Mouse (Mus musculus) liver, embryonic 15.5 days (tissue): ENCODE measurements at regions not wholly inside any gene's neighbourhood (a gene's known extent, or its start where the extent isn't known, plus 50 kb on each side); places are given as distances from the start of the nearest gene placed in this dataset.

Source experiments
- ATAC-seq: fragments of 200-750 bp; cut with Nextera tagmentation; 2 replicates; pipeline ENCODE4 v1.8.0; 2017; ENCODE audit warnings: moderate number of reproducible peaks, mild to moderate bottlenecking, moderate library complexity; ENCODE audit not compliant: insufficient read depth
- H3K27ac ChIP-seq: fragments of 300-500 bp; sonication (generic); replicated peaks from 2 replicates; pipeline ENCODE4 v1.5.1; 2015; ENCODE audit warnings: mild to moderate bottlenecking, inconsistent platforms
- H3K27me3 ChIP-seq: fragments of 300-500 bp; sonication (generic); 2 replicates; pipeline ENCODE4 v1.6.1; 2015; ENCODE audit warnings: mild to moderate bottlenecking, inconsistent platforms
- H3K36me3 ChIP-seq: fragments of 300-500 bp; sonication (generic); replicated peaks from 2 replicates; pipeline ENCODE4 v1.6.1; 2015; ENCODE audit warnings: moderate library complexity, mild to moderate bottlenecking, inconsistent platforms
- H3K4me1 ChIP-seq: fragments of 300-500 bp; sonication (generic); replicated peaks from 2 replicates; pipeline ENCODE4 v1.6.1; 2015; ENCODE audit warnings: inconsistent platforms
- H3K4me2 ChIP-seq: fragments of 300-500 bp; sonication (generic); 2 replicates; pipeline ENCODE4 v1.6.1; 2015; ENCODE audit warnings: moderate library complexity, mild to moderate bottlenecking, inconsistent platforms
- H3K4me3 ChIP-seq: fragments of 300-500 bp; sonication (generic); replicated peaks from 2 replicates; pipeline ENCODE4 v1.5.1; 2015; ENCODE audit warnings: mild to moderate bottlenecking, inconsistent platforms
- H3K9ac ChIP-seq: fragments of 300-500 bp; sonication (generic); 2 replicates; pipeline ENCODE4 v1.6.1; 2015; ENCODE audit warnings: moderate library complexity, mild to moderate bottlenecking, inconsistent platforms
- H3K9me3 ChIP-seq: fragments of 300-500 bp; sonication (generic); replicated peaks from 2 replicates; pipeline ENCODE4 v1.6.1; 2016; ENCODE audit warnings: inconsistent platforms
- WGBS: fragments of 180-500 bp; shearing (Covaris S2); methylation state at CpG from one replicate; pipeline ENCODE4 v1.1.7; 2015; ENCODE audit warnings: mixed read lengths; ENCODE audit not compliant: insufficient replicate concordance; 5-methylcytosine and 5-hydroxymethylcytosine counted together

DNA sequence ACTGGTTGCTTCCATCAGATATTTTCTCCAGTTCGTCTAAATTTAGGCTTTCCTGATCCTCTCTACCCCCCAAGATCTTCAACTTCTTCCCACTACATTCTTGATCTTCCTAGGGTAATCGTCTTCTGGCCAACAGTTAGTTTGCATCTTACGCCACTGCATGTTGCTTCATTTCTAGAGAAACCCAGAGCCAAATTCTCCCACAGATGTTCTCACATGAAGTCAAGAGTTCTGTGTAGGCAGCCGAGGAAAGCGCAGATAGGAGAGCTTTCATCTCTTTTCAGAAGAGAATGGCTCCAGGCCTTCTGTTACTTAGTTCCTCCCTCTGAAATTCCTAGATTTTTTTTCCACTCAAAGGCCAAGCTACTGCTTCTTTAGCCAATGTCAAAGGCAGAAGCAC lies 179.9 kb downstream of the Fgf10 start:
- Histone ChIP-seq H3K4me2 (no peak overlapping the region), H3K27me3 (no peaks in the 10 kb centered on the region), H3K27ac (no peak overlapping the region), H3K4me1 (no peaks in the 10 kb centered on the region), H3K9me3 (no peaks in the 10 kb centered on the region), H3K4me3 (no peak overlapping the region), H3K9ac (no peak overlapping the region), H3K36me3 (no peaks in the 10 kb centered on the region)
- 60% methylated on average over 5 of the region's 5 CpGs for WGBS
- no peak for ATAC-seq

DNA sequence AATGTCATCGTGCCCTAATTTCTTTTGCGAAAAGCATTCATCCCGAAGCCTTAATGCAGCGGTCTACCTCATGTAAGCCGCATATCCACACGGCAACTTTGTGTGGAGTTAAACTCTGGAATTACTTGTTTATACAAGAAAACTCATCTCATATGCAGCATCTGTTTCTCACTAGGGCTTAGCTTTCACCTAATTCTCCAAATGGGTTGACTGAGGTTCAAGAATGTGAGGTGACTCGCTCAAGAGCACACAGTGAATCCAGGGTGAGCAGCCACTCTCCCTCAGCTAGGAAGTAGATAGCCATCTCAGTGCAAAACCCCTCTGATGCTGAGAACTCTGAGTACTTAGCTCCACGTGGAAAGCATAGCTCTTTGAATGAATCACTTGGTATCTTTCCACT lies 181.1 kb downstream of the Fgf10 start:
- Histone ChIP-seq H3K27ac (no peak overlapping the region), H3K9ac (no peak overlapping the region), H3K4me2 (no peak overlapping the region), H3K4me1 (no peaks in the 10 kb centered on the region), H3K27me3 (no peaks in the 10 kb centered on the region), H3K4me3 (no peak overlapping the region), H3K36me3 (no peaks in the 10 kb centered on the region), H3K9me3 (no peaks in the 10 kb centered on the region)
- no peak for ATAC-seq
- 71% methylated on average over 8 of the region's 8 CpGs for WGBS

DNA sequence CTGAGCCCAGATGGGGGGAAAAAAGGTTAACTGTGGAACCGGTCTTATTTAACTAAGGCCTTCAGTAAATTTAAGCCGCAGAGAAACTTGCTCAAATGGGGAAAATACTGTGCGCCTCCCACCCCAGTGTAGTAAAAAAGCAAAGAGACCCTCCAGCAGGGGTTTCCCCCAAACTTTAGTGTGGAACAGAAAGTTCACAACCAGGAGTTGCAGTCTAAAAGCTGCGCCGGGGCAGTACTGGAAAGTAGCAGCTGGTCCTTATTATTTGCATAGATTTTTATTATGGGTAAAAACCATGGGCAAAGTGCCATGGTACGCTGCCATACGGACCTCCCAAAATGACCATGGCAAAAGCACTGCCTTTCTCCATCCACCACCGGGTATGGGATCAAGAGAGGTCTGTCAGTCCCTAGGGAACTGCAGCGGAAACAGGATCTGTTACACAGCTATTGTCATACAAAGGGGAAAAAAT lies 216.8 kb downstream of the Fgf10 start:
- no peak overlapping the region for H3K27ac ChIP-seq
- H3K4me1 ChIP-seq: no peaks in the 10 kb centered on the region
- WGBS: 68% methylated on average over 9 of the region's 9 CpGs
- H3K4me3 ChIP-seq: no peak overlapping the region
- no peaks in the 10 kb centered on the region for H3K9me3 ChIP-seq
- H3K36me3 ChIP-seq: no peaks in the 10 kb centered on the region
- no peak overlapping the region for H3K4me2 ChIP-seq
- H3K27me3 ChIP-seq: no peaks in the 10 kb centered on the region
- no peak for ATAC-seq
- no peak overlapping the region for H3K9ac ChIP-seq

DNA sequence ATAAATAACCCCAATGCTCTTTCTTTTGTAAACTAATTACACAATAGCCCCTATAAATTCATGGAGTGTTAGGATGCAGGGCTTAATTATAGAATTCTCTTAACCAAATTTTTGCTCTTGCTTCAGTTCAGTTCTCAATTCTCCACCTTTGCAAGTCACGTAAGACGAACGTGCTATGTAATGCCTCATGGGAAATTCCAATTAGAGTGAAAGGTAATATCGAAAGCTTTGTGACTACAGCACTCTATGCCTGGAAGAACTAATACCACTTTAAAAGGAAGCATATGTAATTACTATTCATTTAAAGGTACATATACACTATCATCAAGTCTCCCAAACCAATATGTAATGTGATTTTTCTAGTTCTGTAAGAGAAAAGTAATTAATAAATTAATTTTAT lies 225.5 kb downstream of the Fgf10 start:
- Histone ChIP-seq H3K4me3 (no peak overlapping the region), H3K27ac (no peak overlapping the region), H3K4me2 (no peak overlapping the region), H3K4me1 (no peaks in the 10 kb centered on the region), H3K9me3 (no peaks in the 10 kb centered on the region), H3K27me3 (no peaks in the 10 kb centered on the region), H3K9ac (no peak overlapping the region), H3K36me3 (no peaks in the 10 kb centered on the region)
- WGBS: 81% methylated on average over 4 of the region's 4 CpGs
- no peak for ATAC-seq

DNA sequence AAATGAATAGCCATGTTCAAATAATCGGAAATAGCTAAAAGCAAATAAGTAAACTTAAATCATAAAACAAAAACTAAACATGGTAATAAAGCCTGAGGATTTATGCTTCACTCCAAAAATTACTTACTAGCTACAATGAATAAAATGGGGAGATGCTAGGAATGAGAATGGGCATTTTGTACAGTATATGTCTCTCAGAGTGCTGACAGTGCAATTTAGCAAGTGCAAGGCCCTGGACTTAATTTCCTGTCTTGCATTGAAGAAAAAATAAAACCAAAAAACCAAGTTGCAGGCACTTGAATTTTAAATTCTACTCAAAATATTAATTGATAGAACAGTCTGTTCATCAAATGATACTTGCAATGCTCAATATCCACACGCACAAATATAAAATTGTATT lies 232.4 kb downstream of the Fgf10 start:
- no peak overlapping the region for H3K4me2 ChIP-seq
- H3K36me3 ChIP-seq: no peaks in the 10 kb centered on the region
- no peak for ATAC-seq
- no peaks in the 10 kb centered on the region for H3K27me3 ChIP-seq
- H3K4me3 ChIP-seq: no peak overlapping the region
- 62% methylated on average over 2 of the region's 2 CpGs for WGBS
- no peaks in the 10 kb centered on the region for H3K9me3 ChIP-seq
- H3K4me1 ChIP-seq: no peaks in the 10 kb centered on the region
- H3K9ac ChIP-seq: no peak overlapping the region
- H3K27ac ChIP-seq: no peak overlapping the region

DNA sequence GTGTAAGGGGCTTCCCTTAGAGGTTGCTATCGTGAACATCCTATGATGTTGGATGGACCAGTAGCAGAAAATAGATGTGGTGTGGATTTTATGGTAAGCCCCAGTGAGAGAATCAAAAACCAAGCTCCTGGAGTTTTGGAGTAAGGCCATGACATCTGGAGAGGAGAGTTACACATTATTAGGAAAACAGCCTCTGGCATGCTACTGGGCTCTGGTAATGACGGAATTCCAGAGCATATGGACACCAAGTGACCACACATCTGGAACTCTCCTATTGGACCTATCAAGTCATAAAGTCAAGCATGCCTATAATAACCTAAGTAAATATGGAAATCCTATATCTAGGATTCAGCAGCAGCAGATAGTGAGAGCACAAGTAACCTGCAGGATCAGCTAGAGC lies 240.8 kb downstream of the Fgf10 start:
- Histone ChIP-seq H3K27ac (no peak overlapping the region), H3K4me2 (no peak overlapping the region), H3K4me1 (no peaks in the 10 kb centered on the region), H3K9ac (no peak overlapping the region), H3K9me3 (no peaks in the 10 kb centered on the region), H3K36me3 (no peaks in the 10 kb centered on the region), H3K27me3 (no peaks in the 10 kb centered on the region), H3K4me3 (no peak overlapping the region)
- ATAC-seq: no peak
- 76% methylated on average over 2 of the region's 2 CpGs for WGBS

DNA sequence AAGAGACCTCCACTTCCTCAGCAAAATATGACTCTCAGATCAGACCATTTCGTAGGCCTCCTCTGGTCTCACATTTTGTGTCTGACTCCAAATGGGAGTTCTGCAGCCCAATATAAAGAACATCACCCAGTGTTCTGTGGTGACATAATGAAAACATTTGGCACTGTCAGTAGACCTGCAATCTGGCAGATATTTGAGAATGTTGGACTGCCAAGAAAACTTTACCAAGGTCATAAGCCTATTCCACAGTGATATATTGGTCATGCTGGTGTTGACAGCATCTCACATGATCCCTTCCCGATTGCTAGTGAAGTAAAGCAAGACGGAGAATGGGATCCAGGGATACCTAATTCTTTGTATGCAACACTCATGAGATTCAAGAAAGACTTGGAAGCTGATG lies 271.2 kb downstream of the Fgf10 start:
- Histone ChIP-seq H3K36me3 (no peaks in the 10 kb centered on the region), H3K9ac (no peak overlapping the region), H3K27me3 (no peaks in the 10 kb centered on the region), H3K4me2 (no peak overlapping the region), H3K4me3 (no peak overlapping the region), H3K4me1 (no peaks in the 10 kb centered on the region), H3K27ac (no peak overlapping the region), H3K9me3 (no peaks in the 10 kb centered on the region)
- ATAC-seq: no peak
- WGBS: 63% methylated on average over 3 of the region's 3 CpGs

DNA sequence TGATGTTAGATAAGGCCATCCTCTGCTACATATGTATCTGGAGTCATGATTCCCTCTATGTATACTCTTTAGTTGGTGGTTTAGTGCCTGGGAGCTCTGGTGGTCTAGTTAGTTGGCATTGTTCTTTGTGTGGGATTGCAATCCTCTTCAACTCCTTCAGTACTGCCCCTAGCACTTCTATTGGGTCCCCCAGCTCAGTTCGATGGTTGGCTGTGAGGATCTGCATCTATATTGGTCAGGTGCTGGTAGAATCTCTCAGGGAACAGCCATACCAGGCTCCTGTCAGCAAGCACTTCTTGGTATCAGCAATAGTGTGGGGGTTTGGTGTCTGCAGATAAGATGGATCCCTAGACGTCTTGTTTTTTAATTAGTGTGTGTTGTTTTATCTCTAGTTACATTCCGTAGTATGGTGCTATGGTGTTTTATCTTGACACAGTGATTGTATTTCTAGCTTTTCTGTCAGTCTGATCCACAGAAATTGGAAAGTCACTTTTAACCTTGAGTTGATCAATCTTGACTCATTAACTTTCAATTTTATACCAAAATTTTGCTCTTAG lies 296.6 kb downstream of the Fgf10 start:
- Histone ChIP-seq H3K27ac (no peak overlapping the region), H3K27me3 (no peaks in the 10 kb centered on the region), H3K4me3 (no peak overlapping the region), H3K36me3 (no peaks in the 10 kb centered on the region), H3K9me3 (no peaks in the 10 kb centered on the region), H3K9ac (no peak overlapping the region), H3K4me2 (no peak overlapping the region), H3K4me1 (no peaks in the 10 kb centered on the region)
- 18% methylated on average over 3 of the region's 3 CpGs for WGBS
- ATAC-seq: no peak

DNA sequence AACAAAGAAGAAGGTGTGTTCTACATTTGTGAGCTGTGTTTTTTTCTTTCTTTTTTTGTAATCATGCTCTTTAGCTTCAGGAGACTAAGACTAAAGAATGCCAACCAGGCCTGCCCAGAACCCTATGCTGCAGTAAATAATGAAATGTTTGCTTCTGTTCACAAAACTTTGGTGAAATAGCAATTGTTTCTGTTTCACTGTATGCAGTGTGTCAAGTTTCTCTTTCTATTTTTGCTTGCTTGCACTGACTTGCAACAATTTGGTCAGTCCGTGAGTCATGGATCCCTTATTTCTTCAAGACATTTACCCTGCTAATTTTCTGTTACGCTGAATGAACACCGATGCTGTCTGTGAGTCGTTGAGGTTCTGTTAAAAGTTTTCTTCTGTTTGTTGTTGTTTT lies 298.1 kb downstream of the Fgf10 start:
- ATAC-seq: no peak
- Histone ChIP-seq H3K36me3 (no peaks in the 10 kb centered on the region), H3K4me1 (no peaks in the 10 kb centered on the region), H3K27me3 (no peaks in the 10 kb centered on the region), H3K4me3 (no peak overlapping the region), H3K4me2 (no peak overlapping the region), H3K9me3 (no peaks in the 10 kb centered on the region), H3K27ac (no peak overlapping the region), H3K9ac (no peak overlapping the region)
- WGBS: 57% methylated on average over 4 of the region's 4 CpGs

DNA sequence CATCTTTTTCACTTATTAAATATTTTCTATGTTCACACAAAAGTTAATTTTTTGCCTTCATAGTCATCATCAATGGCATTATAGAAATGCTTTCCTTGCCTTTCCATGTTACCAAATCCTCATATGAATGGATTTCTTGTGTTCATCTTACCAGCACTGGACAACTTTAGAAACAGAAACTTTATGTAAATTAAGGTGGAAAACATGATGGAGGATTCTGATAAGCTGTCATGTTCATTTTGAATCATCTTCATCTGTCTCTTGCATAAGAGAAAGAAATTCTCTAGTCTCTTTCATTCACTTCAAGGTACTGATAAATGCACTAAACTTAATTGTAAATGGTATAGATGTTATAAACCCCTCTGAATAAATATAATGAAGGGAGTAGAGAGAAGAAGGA lies 305.4 kb downstream of the Fgf10 start:
- no peaks in the 10 kb centered on the region for H3K36me3 ChIP-seq
- no peaks in the 10 kb centered on the region for H3K27me3 ChIP-seq

DNA sequence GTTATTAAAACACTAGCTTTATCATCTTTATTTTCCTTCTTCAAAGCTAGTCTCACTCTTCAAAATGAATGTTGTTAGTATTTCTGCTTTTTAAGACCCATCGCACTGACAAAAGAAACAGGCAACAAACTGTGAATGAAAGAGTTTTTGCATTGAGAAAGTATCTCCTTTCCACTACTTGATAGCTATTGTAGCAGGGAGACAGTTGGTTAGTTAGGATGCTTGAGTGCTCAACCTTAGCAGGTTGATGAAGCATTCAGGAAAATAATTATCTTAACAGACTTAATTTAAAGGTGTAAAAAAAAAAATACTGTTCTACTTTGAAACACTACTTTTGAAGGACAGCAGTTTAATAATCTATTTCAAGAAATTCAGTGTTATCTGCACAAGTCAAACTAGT lies 305.9 kb downstream of the Fgf10 start:
- no peak overlapping the region for H3K4me3 ChIP-seq
- no peak overlapping the region for H3K27ac ChIP-seq
- H3K36me3 ChIP-seq: no peaks in the 10 kb centered on the region
- H3K4me1 ChIP-seq: no peaks in the 10 kb centered on the region
- no peaks in the 10 kb centered on the region for H3K9me3 ChIP-seq
- H3K27me3 ChIP-seq: no peaks in the 10 kb centered on the region
- WGBS: 54% methylated on average over 1 of the region's 1 CpGs
- no peak overlapping the region for H3K4me2 ChIP-seq
- ATAC-seq: no peak
- no peak overlapping the region for H3K9ac ChIP-seq

More for the DNA sequence above, 305.4 kb downstream of the Fgf10 start:
- ATAC-seq: no peak
- H3K4me3 ChIP-seq: no peak overlapping the region
- no peak overlapping the region for H3K27ac ChIP-seq
- no peaks in the 10 kb centered on the region for H3K9me3 ChIP-seq
- no peaks in the 10 kb centered on the region for H3K4me1 ChIP-seq
- H3K9ac ChIP-seq: no peak overlapping the region
- no peak overlapping the region for H3K4me2 ChIP-seq

DNA sequence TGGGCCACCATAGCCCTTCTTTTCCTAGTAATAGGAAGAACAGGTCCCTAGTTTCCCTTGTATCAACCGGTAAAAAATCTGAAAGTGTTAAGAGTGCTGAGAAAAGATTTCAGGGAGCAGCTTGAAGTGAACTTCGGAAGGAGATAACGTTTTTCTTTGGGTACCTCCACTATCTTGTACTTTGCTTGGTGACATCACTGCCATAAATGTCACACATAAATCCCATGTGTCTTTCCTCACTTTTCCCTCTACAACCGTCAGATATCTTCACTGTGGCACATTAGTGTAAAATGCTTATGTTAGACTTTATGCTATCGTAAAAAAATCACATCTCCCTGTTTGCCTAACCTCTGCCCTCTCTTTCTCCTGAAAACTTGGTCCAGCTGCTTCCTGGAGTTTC lies 309.9 kb downstream of the Fgf10 start:
- Histone ChIP-seq H3K27me3 (no peaks in the 10 kb centered on the region), H3K9me3 (no peaks in the 10 kb centered on the region), H3K4me1 (no peaks in the 10 kb centered on the region), H3K9ac (no peak overlapping the region), H3K36me3 (no peaks in the 10 kb centered on the region), H3K4me3 (no peak overlapping the region), H3K27ac (no peak overlapping the region), H3K4me2 (no peak overlapping the region)
- ATAC-seq: no peak
- WGBS: 57% methylated on average over 5 of the region's 5 CpGs
